Mouse (Mus musculus) limb, embryonic 10.5 days (tissue): ENCODE results near the gene Bbs4. TPM values are rescaled to one million over a fixed set of nuclear protein-coding genes. Genes with fewer than 3 reads are reported as not detected.
A peak's percentile ranks its signal among the peaks of the same experiment; 100 is the strongest.

Experiments
- DNase-seq: peaks from one replicate; pipeline ENCODE4 v3.0.0-alpha.2; 2017; ENCODE audit warnings: low spot score
- H3K27ac ChIP-seq: fragments of 300-500 bp; sonication (generic); 2 replicates; pipeline ENCODE4 v1.5.1; 2016; ENCODE audit warnings: mild to moderate bottlenecking
- H3K27me3 ChIP-seq: fragments of 300-500 bp; sonication (generic); 2 replicates; pipeline ENCODE4 v1.6.1; 2016; ENCODE audit warnings: low read depth, mild to moderate bottlenecking; ENCODE audit not compliant: poor library complexity, severe bottlenecking
- H3K36me3 ChIP-seq: fragments of 300-500 bp; sonication (generic); 2 replicates; pipeline ENCODE4 v1.6.1; 2016; ENCODE audit warnings: mild to moderate bottlenecking, moderate library complexity
- H3K4me1 ChIP-seq: fragments of 300-500 bp; sonication (generic); 2 replicates; pipeline ENCODE4 v1.6.1; 2016
- H3K4me3 ChIP-seq: fragments of 300-500 bp; sonication (generic); 2 replicates; pipeline ENCODE4 v1.5.1; 2016; ENCODE audit warnings: mild to moderate bottlenecking, moderate library complexity
- H3K9me3 ChIP-seq: fragments of 300-500 bp; sonication (generic); replicated peaks from 2 replicates; pipeline ENCODE4 v1.6.1; 2016; ENCODE audit warnings: mild to moderate bottlenecking
- WGBS: fragments of 180-500 bp; shearing (Covaris S2); methylation state at CpG from one replicate; pipeline ENCODE4 v1.1.7; 2016; 5-methylcytosine and 5-hydroxymethylcytosine counted together
- polyA plus RNA-seq: library from polyadenylated mRNA; unstranded; fragments of >200 nt; fragmentation: Nextera tagmentation; extraction: Ambion mirVana; gene quantifications from 2 replicates; pipeline ENCODE4 v1.2.1, GENCODE M21; 2016

Gene Bbs4
- polyA plus RNA-seq, 1 experiment from 2014 or later = 16.9 TPM

GRCm38 (mm10) chr9:59289529-59290115 lies 63.7 kb downstream of the Bbs4 start:
- peak; percentile 56 for DNase-seq
- WGBS = 34% methylated on average over 6 of the region's 6 CpGs
- H3K9me3 ChIP-seq = no peaks in the 10 kb centered on the region

GRCm38 (mm10) chr9:59288685-59289410 lies 64.5 kb downstream of the Bbs4 start:
- H3K27me3 ChIP-seq = no peaks in the 10 kb centered on the region
- peaks cover 59% of the 10 kb centered on the region for H3K4me1 ChIP-seq
- peak overlapping the region; percentile 12; the same call in 1 of the 2 replicates for H3K4me3 ChIP-seq
- peak; percentile 81 for DNase-seq
- H3K36me3 ChIP-seq = 0 out of 2 replicates have a peak, but pooled peaks cover 2% of the 10 kb centered on the region
- peak overlapping the region; percentile 96 for H3K27ac ChIP-seq
- WGBS = 31% methylated on average over 3 of the region's 3 CpGs
- no peaks in the 10 kb centered on the region for H3K9me3 ChIP-seq

More at GRCm38 (mm10) chr9:59289529-59290115, 63.7 kb downstream of the Bbs4 start:
- Histone ChIP-seq H3K4me1 (peaks cover 59% of the 10 kb centered on the region), H3K27ac (peak overlapping the region; percentile 96), H3K27me3 (no peaks in the 10 kb centered on the region), H3K36me3 (0 out of 2 replicates have a peak, but pooled peaks cover 2% of the 10 kb centered on the region), H3K4me3 (peak overlapping the region; percentile 3; the same call in 1 of the 2 replicates)

GRCm38 (mm10) chr9:59288058-59288457 lies 65.2 kb downstream of the Bbs4 start:
- Histone ChIP-seq H3K4me3 (no peak overlapping the region), H3K9me3 (no peaks in the 10 kb centered on the region), H3K4me1 (peaks cover 57% of the 10 kb centered on the region), H3K27me3 (no peaks in the 10 kb centered on the region), H3K36me3 (0 out of 2 replicates have a peak, but pooled peaks cover 2% of the 10 kb centered on the region), H3K27ac (peak overlapping the region; percentile 96)
- 69% methylated on average over 5 of the region's 5 CpGs for WGBS
- peak; percentile 34 for DNase-seq

- 78% methylated on average over 6 of the region's 6 CpGs for WGBS
- no peak for DNase-seq
- H3K27ac ChIP-seq = no peak overlapping the region
- no peaks in the 10 kb centered on the region for H3K27me3 ChIP-seq
- no peaks in the 10 kb centered on the region for H3K36me3 ChIP-seq
- no peak overlapping the region for H3K4me3 ChIP-seq
- no peaks in the 10 kb centered on the region for H3K9me3 ChIP-seq
- H3K4me1 ChIP-seq = peaks cover 48% of the 10 kb centered on the region
Measured at GRCm38 (mm10) chr9:59285614-59286013, 67.7 kb downstream of the Bbs4 start.

- peak overlapping the region; percentile 32; the same call in 1 of the 2 replicates for H3K27ac ChIP-seq
- no peak for DNase-seq
- H3K27me3 ChIP-seq = no peaks in the 10 kb centered on the region
- H3K36me3 ChIP-seq = no peaks in the 10 kb centered on the region
- 58% methylated on average over 7 of the region's 7 CpGs for WGBS
- no peaks in the 10 kb centered on the region for H3K9me3 ChIP-seq
- H3K4me3 ChIP-seq = peak overlapping the region; percentile 32
- peaks cover 19% of the 10 kb centered on the region for H3K4me1 ChIP-seq
Measured at GRCm38 (mm10) chr9:59282683-59282986, 70.7 kb downstream of the Bbs4 start.

GRCm38 (mm10) chr9:59281871-59282682 lies 71.2 kb downstream of the Bbs4 start:
- Histone ChIP-seq H3K9me3 (no peaks in the 10 kb centered on the region), H3K36me3 (no peaks in the 10 kb centered on the region), H3K27ac (peak overlapping the region; percentile 32; the same call in 1 of the 2 replicates), H3K4me1 (peaks cover 14% of the 10 kb centered on the region; the same call in 1 of the 2 replicates), H3K27me3 (no peaks in the 10 kb centered on the region), H3K4me3 (peak overlapping the region; percentile 32)
- peak; percentile 93 for DNase-seq
- WGBS = 48% methylated on average over 26 of the region's 27 CpGs

- no peaks in the 10 kb centered on the region for H3K36me3 ChIP-seq
- H3K9me3 ChIP-seq = no peaks in the 10 kb centered on the region
- peaks cover 14% of the 10 kb centered on the region; the same call in 1 of the 2 replicates for H3K4me1 ChIP-seq
- H3K4me3 ChIP-seq = no peak overlapping the region
- no peaks in the 10 kb centered on the region for H3K27me3 ChIP-seq
- WGBS = 92% methylated on average over 5 of the region's 5 CpGs
- H3K27ac ChIP-seq = no peak overlapping the region
- DNase-seq = no peak
Measured at GRCm38 (mm10) chr9:59280888-59281287, 72.4 kb downstream of the Bbs4 start.

- Histone ChIP-seq H3K9me3 (no peaks in the 10 kb centered on the region), H3K36me3 (no peaks in the 10 kb centered on the region), H3K4me3 (no peak overlapping the region), H3K27me3 (no peaks in the 10 kb centered on the region), H3K27ac (no peak overlapping the region), H3K4me1 (peaks cover 8% of the 10 kb centered on the region; the same call in 1 of the 2 replicates)
- 86% methylated on average over 5 of the region's 5 CpGs for WGBS
- DNase-seq = no peak
Measured at GRCm38 (mm10) chr9:59278694-59279093, 74.6 kb downstream of the Bbs4 start.

- Histone ChIP-seq H3K27ac (no peak overlapping the region), H3K36me3 (no peaks in the 10 kb centered on the region), H3K9me3 (no peaks in the 10 kb centered on the region), H3K4me1 (peaks cover 8% of the 10 kb centered on the region; the same call in 1 of the 2 replicates), H3K27me3 (no peaks in the 10 kb centered on the region), H3K4me3 (no peak overlapping the region)
- no peak for DNase-seq
- 95% methylated on average over 2 of the region's 2 CpGs for WGBS
Measured at GRCm38 (mm10) chr9:59278199-59278598, 75.1 kb downstream of the Bbs4 start.

- no peaks in the 10 kb centered on the region for H3K9me3 ChIP-seq
- peaks cover 6% of the 10 kb centered on the region; the same call in 1 of the 2 replicates for H3K4me1 ChIP-seq
- H3K27me3 ChIP-seq = no peaks in the 10 kb centered on the region
- H3K36me3 ChIP-seq = no peaks in the 10 kb centered on the region
- WGBS = 87% methylated on average over 19 of the region's 19 CpGs
- H3K4me3 ChIP-seq = no peak overlapping the region
- no peak for DNase-seq
- H3K27ac ChIP-seq = no peak overlapping the region
Measured at GRCm38 (mm10) chr9:59274846-59275455, 78.4 kb downstream of the Bbs4 start.

- no peak overlapping the region for H3K4me3 ChIP-seq
- H3K27ac ChIP-seq = no peak overlapping the region
- no peak for DNase-seq
- H3K4me1 ChIP-seq = peaks cover 11% of the 10 kb centered on the region
- no peaks in the 10 kb centered on the region for H3K27me3 ChIP-seq
- H3K9me3 ChIP-seq = no peaks in the 10 kb centered on the region
- no peaks in the 10 kb centered on the region for H3K36me3 ChIP-seq
Measured at GRCm38 (mm10) chr9:59273199-59273598, 80.1 kb downstream of the Bbs4 start.
